Comparison of ENCODE assay signal across 8 mouse cellular contexts in genomic region chr8:85595391-85595790, GRCm38 (mm10). TPM values are rescaled to one million over a fixed set of nuclear protein-coding genes. Genes with fewer than 3 reads are reported as not detected.
DNase-seq lines count a peak whose midpoint lies in the region; ATAC-seq and TF ChIP-seq lines count a peak whose summit lies in the region.

No protein-coding gene starts in this region.

- H3K4me2 ChIP-seq in embryonic facial prominence, embryonic 11.5 days (ENCODE audit: low read depth, low read length), result no peak overlapping the region
- no peak overlapping the region for H3K4me2 ChIP-seq in intestine, embryonic 15.5 days (replicated peaks)
- H3K4me2 ChIP-seq in liver, embryonic 16.5 days (ENCODE audit: low read depth, low read length), result no peak overlapping the region

- H3K27me3 ChIP-seq in embryonic facial prominence, embryonic 11.5 days (ENCODE audit: control insufficient read depth, insufficient read depth, low read length), result no peaks in the 10 kb centered on the region
- H3K27me3 ChIP-seq in embryonic facial prominence, embryonic 10.5 days (replicated peaks; ENCODE audit: low read depth, poor library complexity, severe bottlenecking), result no peaks in the 10 kb centered on the region
- no peaks in the 10 kb centered on the region; a peak in 1 of 4 replicates for H3K27me3 ChIP-seq in MEL (ENCODE audit: control insufficient read depth in 1 of 2, insufficient read depth in 2 of 2, low read length in 2 of 2)
- no peaks in the 10 kb centered on the region for H3K27me3 ChIP-seq in intestine, embryonic 15.5 days (replicated peaks)
- H3K27me3 ChIP-seq in liver, embryonic 16.5 days (ENCODE audit: control insufficient read depth, insufficient read depth, low read depth, low read length), result no peaks in the 10 kb centered on the region

- TF ChIP-seq CTCF in MEL (IDR thresholded peaks at IDR 0.05 in 2 of 3, conservative IDR thresholded peaks at IDR 0.05 in 1 of 3; ENCODE audit: control insufficient read depth in 1 of 3, insufficient read depth in 1 of 3, low read depth in 2 of 3, low read length in 3 of 3, poor library complexity in 1 of 3, severe bottlenecking in 1 of 3), result no peak

- no peak for TF ChIP-seq POLR2A in MEL (IDR thresholded peaks at IDR 0.05; ENCODE audit: control insufficient read depth in 1 of 2, insufficient read depth in 1 of 2, low read depth in 1 of 2, low read length in 2 of 2, poor library complexity in 1 of 2)

- no peak overlapping the region for H3K9ac ChIP-seq in embryonic facial prominence, embryonic 11.5 days (replicated peaks; ENCODE audit: low read length)
- H3K9ac ChIP-seq in MEL (ENCODE audit: control insufficient read depth, low read depth, low read length, poor library complexity, severe bottlenecking), result no peak overlapping the region
- no peak overlapping the region for H3K9ac ChIP-seq in intestine, embryonic 15.5 days
- H3K9ac ChIP-seq in liver, embryonic 16.5 days (ENCODE audit: low read depth, low read length), result no peak overlapping the region

- no peak overlapping the region for H3K4me3 ChIP-seq in embryonic facial prominence, embryonic 11.5 days (ENCODE audit: low read depth, low read length)
- H3K4me3 ChIP-seq in embryonic facial prominence, embryonic 10.5 days, result no peak overlapping the region
- no peak overlapping the region for H3K4me3 ChIP-seq in MEL (ENCODE audit: control insufficient read depth in 1 of 2, insufficient read depth in 1 of 2, low read depth in 2 of 2, low read length in 2 of 2)
- H3K4me3 ChIP-seq in intestine, embryonic 15.5 days (replicated peaks), result no peak overlapping the region
- no peak overlapping the region for H3K4me3 ChIP-seq in liver, embryonic 16.5 days (ENCODE audit: low read depth, low read length)

- H3K4me1 ChIP-seq in embryonic facial prominence, embryonic 11.5 days (ENCODE audit: control insufficient read depth, insufficient read depth, low read length), result no peaks in the 10 kb centered on the region
- H3K4me1 ChIP-seq in embryonic facial prominence, embryonic 10.5 days, result peaks cover 3% of the 10 kb centered on the region; the same call in 1 of the 2 replicates
- no peaks in the 10 kb centered on the region for H3K4me1 ChIP-seq in MEL (ENCODE audit: control insufficient read depth in 1 of 2, insufficient read depth in 2 of 2, low read length in 2 of 2)
- no peaks in the 10 kb centered on the region; the same call in 1 of the 2 replicates for H3K4me1 ChIP-seq in intestine, embryonic 15.5 days (replicated peaks)
- no peaks in the 10 kb centered on the region for H3K4me1 ChIP-seq in liver, embryonic 16.5 days (ENCODE audit: control insufficient read depth, low read depth, low read length)

- peak; percentile 56; the same call in 1 of the 2 replicates for ATAC-seq in embryonic facial prominence, embryonic 11.5 days (replicated peaks; ENCODE audit: insufficient number of reproducible peaks, low FRiP score, low TSS enrichment, low read depth)
- peak; percentile 68; the same call in 1 of the 2 replicates for ATAC-seq in intestine, embryonic 15.5 days
- peak; percentile 90 for ATAC-seq in liver, embryonic 16.5 days (ENCODE audit: low read depth)

- H3K36me3 ChIP-seq in embryonic facial prominence, embryonic 11.5 days (replicated peaks; ENCODE audit: control insufficient read depth, insufficient read depth, low read depth, low read length), result no peaks in the 10 kb centered on the region
- H3K36me3 ChIP-seq in embryonic facial prominence, embryonic 10.5 days (replicated peaks), result no peaks in the 10 kb centered on the region
- H3K36me3 ChIP-seq in MEL (ENCODE audit: control insufficient read depth in 1 of 2, insufficient read depth in 2 of 2, low read length in 2 of 2), result no peaks in the 10 kb centered on the region
- H3K36me3 ChIP-seq in intestine, embryonic 15.5 days, result no peaks in the 10 kb centered on the region
- H3K36me3 ChIP-seq in liver, embryonic 16.5 days (ENCODE audit: control insufficient read depth, insufficient read depth), result no peaks in the 10 kb centered on the region

- H3K9me3 ChIP-seq in embryonic facial prominence, embryonic 11.5 days (replicated peaks; ENCODE audit: control insufficient read depth, low read length), result no peaks in the 10 kb centered on the region
- H3K9me3 ChIP-seq in embryonic facial prominence, embryonic 10.5 days, result no peaks in the 10 kb centered on the region
- no peaks in the 10 kb centered on the region for H3K9me3 ChIP-seq in MEL (replicated peaks; ENCODE audit: insufficient read depth, low read length)
- no peaks in the 10 kb centered on the region for H3K9me3 ChIP-seq in intestine, embryonic 15.5 days
- H3K9me3 ChIP-seq in liver, embryonic 16.5 days (replicated peaks; ENCODE audit: control insufficient read depth, low read length), result no peaks in the 10 kb centered on the region

- DNase-seq in embryonic facial prominence, embryonic 11.5 days (ENCODE audit: low spot score), result peak; percentile 36
- DNase-seq in embryonic facial prominence, embryonic 10.5 days (ENCODE audit: low spot score), result no peak
- peak; percentile 32 for DNase-seq in MEL (ENCODE audit: low read depth, low spot score)
- no peak for DNase-seq in layer of hippocampus, adult 9-11 months
- no peak for DNase-seq in frontal cortex, postnatal 36 days (ENCODE audit: low spot score in 2 of 2)
- DNase-seq in spleen, postnatal 36 days (ENCODE audit: low spot score in 2 of 2), result no peak

- no peak overlapping the region for H3K27ac ChIP-seq in embryonic facial prominence, embryonic 11.5 days (replicated peaks; ENCODE audit: low read depth, low read length)
- no peak overlapping the region for H3K27ac ChIP-seq in embryonic facial prominence, embryonic 10.5 days (replicated peaks)
- H3K27ac ChIP-seq in MEL (ENCODE audit: control insufficient read depth, low read depth, low read length), result no peak overlapping the region
- no peak overlapping the region for H3K27ac ChIP-seq in intestine, embryonic 15.5 days
- H3K27ac ChIP-seq in liver, embryonic 16.5 days (ENCODE audit: low read length), result no peak overlapping the region

- TF ChIP-seq EP300 in MEL (IDR thresholded peaks at IDR 0.05; ENCODE audit: low read depth in 1 of 2, low read length in 2 of 2), result no peak

- WGBS in embryonic facial prominence, embryonic 11.5 days, result 54% methylated on average over 6 of the region's 6 CpGs
- 69% methylated on average over 6 of the region's 6 CpGs for WGBS in embryonic facial prominence, embryonic 10.5 days
- WGBS in intestine, embryonic 15.5 days, result 20% methylated on average over 6 of the region's 6 CpGs
- 45% methylated on average over 6 of the region's 6 CpGs for WGBS in liver, embryonic 16.5 days (ENCODE audit: insufficient replicate concordance)

- H3K79me2 ChIP-seq in MEL (ENCODE audit: control insufficient read depth, insufficient read depth, low read length, poor library complexity), result no peaks in the 10 kb centered on the region

- TF ChIP-seq RAD21 in MEL (IDR thresholded peaks at IDR 0.05; ENCODE audit: low read depth, low read length), result no peak

TF ChIP-seq in MEL, 35 proteins besides CTCF, POLR2A, EP300 and RAD21:
- TF ChIP-seq UBTF (IDR thresholded peaks at IDR 0.05; ENCODE audit: borderline replicate concordance, insufficient read depth, low read depth, low read length) (no peak), CHD2 (IDR thresholded peaks at IDR 0.05; ENCODE audit: low read length) (no peak), JUND (IDR thresholded peaks at IDR 0.05; ENCODE audit: low read depth, low read length) (no peak), RCOR1 (IDR thresholded peaks at IDR 0.05; ENCODE audit: low read depth, low read length) (no peak)

RNA-seq across cellular contexts. Expression of gene Dnaja2, which starts 40.2 kb away (rescaled TPM):
- polyA plus RNA-seq in embryonic facial prominence, embryonic 11.5 days (2014; fragmentation: Nextera tagmentation; extraction: Ambion mirVana), result 207 and 209 TPM in 2 replicates
- polyA plus RNA-seq in embryonic facial prominence, embryonic 10.5 days (2016; fragmentation: Nextera tagmentation; extraction: Ambion mirVana), result 198 and 212 TPM in 2 replicates
- total RNA-seq in MEL (2012; rRNA removed), result 189 and 207 TPM in 2 replicates
- polyA plus RNA-seq in MEL (2012; ENCODE audit: insufficient read depth in 1 of 2, insufficient read length in 2 of 2, low read depth in 1 of 2, low replicate concordance in 2 of 2, missing spikeins in 1 of 2), result 100 to 1,000 TPM in 1 of 2 experiments, not detected in 1; 307 TPM
- 144 and 158 TPM in 2 replicates for polyA plus RNA-seq in intestine, embryonic 15.5 days (2015; fragmentation: Nextera tagmentation; extraction: Ambion mirVana)
- 63.5 and 65.7 TPM in 2 replicates for polyA plus RNA-seq in liver, embryonic 16.5 days (2015; fragmentation: Nextera tagmentation; extraction: Ambion mirVana)

Comparison
In these comparisons a context has a peak if more than half of its experiments do, and no peak if none do; other contexts are left out.
1. DNase-seq: peak in embryonic facial prominence, embryonic 11.5 days (single experiment) and MEL (single experiment); none in embryonic facial prominence, embryonic 10.5 days (single experiment), layer of hippocampus, adult 9-11 months (single experiment), frontal cortex, postnatal 36 days (0 of 2) and spleen, postnatal 36 days (0 of 2).
2. Peak in every context shown above with its lines, with median percentiles within 50 percentile points of each other: ATAC-seq.